23 mouse cellular contexts compared by ENCODE assay signal in genomic region chr14:102731746-102732145, GRCm38 (mm10).
DNase-seq lines count a peak whose midpoint lies in the region; ATAC-seq and TF ChIP-seq lines count a peak whose summit lies in the region.
"Had no signal": no experiment of that assay in that cellular context is flagged by ENCODE, and none has a peak within 500 bp of the region (broad histone marks: within the 10 kb centered on the region; RNA-seq: fewer than 3 reads in every experiment).

No protein-coding gene starts in this region.

- no peak for TF ChIP-seq POLR2A in CH12.LX (IDR thresholded peaks at IDR 0.05; ENCODE audit: low read depth, low read length)

- peak; percentile 82 for TF ChIP-seq EP300 in CH12.LX (IDR thresholded peaks at IDR 0.05; ENCODE audit: low read length)

- H3K9ac ChIP-seq in CH12.LX (ENCODE audit: insufficient read depth, low read depth) (no peak overlapping the region), ES-E14 (ENCODE audit: insufficient read depth, low read depth, low read length, poor library complexity, severe bottlenecking) (no peak overlapping the region)
- H3K9ac ChIP-seq: hindbrain, embryonic 13.5 days; lung, embryonic 14.5 days; neural tube, embryonic 12.5 days; stomach, embryonic 15.5 days had no signal

- no peaks in the 10 kb centered on the region for H3K27me3 ChIP-seq in CH12.LX (replicated peaks)
- H3K27me3 ChIP-seq: hindbrain, embryonic 13.5 days; neural tube, embryonic 12.5 days; stomach, embryonic 15.5 days had no signal

- dilution Hi-C loops in CH12.LX (cut with MboI; ENCODE audit: extremely low pct_ligation_motif_present, extremely low pct_unique_long_range_greater_than_20kb, low sequenced_read_pairs), result no loop called here

- DNase-seq in kidney, adult 11 months, result peak; percentile 74
- no peak for DNase-seq in kidney, postnatal 4 days
- DNase-seq in CH12.LX (ENCODE audit: extremely low read depth) (peak; percentile 61), ES-E14 (ENCODE audit: low read depth, low spot score) (no peak)
- DNase-seq in kidney, postnatal 10 days, result peak; percentile 16
- no peak for DNase-seq in T-cell, adult 2 months (ENCODE audit: low spot score)
- DNase-seq: adrenal gland, postnatal 36 days; cerebellum, adult 9-11 months; gastrocnemius, postnatal 14 days; heart, postnatal 10 days; layer of hippocampus, adult 9-11 months; lung, embryonic 14.5 days; right cerebral cortex, postnatal 14 days; thymus, adult 2 months had no signal

- H3K79me2 ChIP-seq in CH12.LX (replicated peaks; ENCODE audit: control insufficient read depth, extremely low read depth, insufficient read depth, poor library complexity, severe bottlenecking), result no peaks in the 10 kb centered on the region

- in situ Hi-C loops in CH12.LX (cut with MboI; ENCODE audit: low pct_ligation_motif_present, low pct_unique_long_range_greater_than_20kb, low sequenced_read_pairs), result no loop called here
- in situ Hi-C loops in ES-E14 (cut with MboI; ENCODE audit: low sequenced_read_pairs in 2 of 2, unreplicated experiment in 2 of 2), result no loop called here

- TF ChIP-seq CTCF in CH12.LX (conservative IDR thresholded peaks at IDR 0.05 in 1 of 2, IDR thresholded peaks at IDR 0.05 in 1 of 2; ENCODE audit: low read depth in 2 of 2, low read length in 2 of 2), result no peak

- TF ChIP-seq RAD21 in CH12.LX (IDR thresholded peaks at IDR 0.05; ENCODE audit: low read depth, low read length), result no peak

- peaks cover 8 to 34% of the 10 kb centered on the region in 2 experiments for H3K4me1 ChIP-seq in CH12.LX (ENCODE audit: control insufficient read depth in 1 of 2, insufficient read depth in 2 of 2)
- H3K4me1 ChIP-seq in ES-E14 (ENCODE audit: control insufficient read depth in 2 of 2, insufficient read depth in 2 of 2, low read length in 2 of 2, poor library complexity in 1 of 2), result no peaks in the 10 kb centered on the region
- H3K4me1 ChIP-seq: hindbrain, embryonic 13.5 days; neural tube, embryonic 12.5 days; stomach, embryonic 15.5 days had no signal

- no peaks in the 10 kb centered on the region for H3K36me3 ChIP-seq in CH12.LX (replicated peaks in 1 of 2; ENCODE audit: control insufficient read depth in 1 of 2, insufficient read depth in 1 of 2, low read length in 1 of 2)
- H3K36me3 ChIP-seq in ES-E14 (ENCODE audit: control insufficient read depth, insufficient read depth, low read length, poor library complexity, severe bottlenecking), result no peaks in the 10 kb centered on the region
- H3K36me3 ChIP-seq: hindbrain, embryonic 13.5 days; neural tube, embryonic 12.5 days; stomach, embryonic 15.5 days had no signal

- no peak for ATAC-seq in frontal cortex, adult (ENCODE audit: low TSS enrichment)
- ATAC-seq: activated CD4-positive, CD25-positive, alpha-beta regulatory T cell, adult 4 months; intestine, embryonic 16.5 days had no signal

- H3K27ac ChIP-seq in CH12.LX (ENCODE audit: insufficient read depth, low read depth) (peak overlapping the region; percentile 31; the same call in 1 of the 2 replicates), ES-E14 (ENCODE audit: insufficient read depth, low read depth, low read length, poor library complexity, severe bottlenecking) (peak overlapping the region; percentile 47; the same call in 1 of the 2 replicates)
- H3K27ac ChIP-seq: hindbrain, embryonic 13.5 days; macrophage; neural tube, embryonic 12.5 days; stomach, embryonic 15.5 days had no signal

- H3K4me3 ChIP-seq in CH12.LX (replicated peaks in 1 of 3; ENCODE audit: low read depth in 2 of 3, low read length in 2 of 3, poor library complexity in 1 of 3), result no peak overlapping the region
- H3K4me3 ChIP-seq in ES-E14 (ENCODE audit: insufficient read depth in 1 of 2, low read depth in 1 of 2, low read length in 2 of 2, poor library complexity in 1 of 2, severe bottlenecking in 1 of 2), result no peak overlapping the region
- H3K4me3 ChIP-seq: erythroblast, embryonic 14.5 days; hindbrain, embryonic 13.5 days; neural tube, embryonic 12.5 days; stomach, embryonic 15.5 days had no signal

- H3K4me2 ChIP-seq in CH12.LX (ENCODE audit: insufficient read depth, low read depth, poor library complexity, severe bottlenecking), result no peak overlapping the region; the same call in 1 of the 2 replicates
- H3K4me2 ChIP-seq: hindbrain, embryonic 13.5 days; lung, embryonic 14.5 days; midbrain, embryonic 11.5 days; neural tube, embryonic 12.5 days; stomach, embryonic 15.5 days had no signal

- H3K9me3 ChIP-seq in CH12.LX (replicated peaks; ENCODE audit: low read length) (no peaks in the 10 kb centered on the region), ES-E14 (ENCODE audit: control insufficient read depth, insufficient read depth, low read depth, low read length) (no peaks in the 10 kb centered on the region)
- H3K9me3 ChIP-seq: hindbrain, embryonic 13.5 days; neural tube, embryonic 12.5 days; stomach, embryonic 15.5 days had no signal

TF ChIP-seq in CH12.LX, 34 proteins besides CTCF, POLR2A, EP300 and RAD21 (continues in another document):
- TF ChIP-seq MYC (IDR thresholded peaks at IDR 0.05; ENCODE audit: low read depth, low read length) (0 out of 2 replicates have a peak, but pooled peaks have one; percentile 19), SMC3 (IDR thresholded peaks at IDR 0.05; ENCODE audit: low read depth, low read length) (no peak), ZMIZ1 (IDR thresholded peaks at IDR 0.05; ENCODE audit: low read depth, low read length) (no peak), POLR2AphosphoS2 (IDR thresholded peaks at IDR 0.05; ENCODE audit: low read depth, low read length) (no peak), JUN (IDR thresholded peaks at IDR 0.05; ENCODE audit: insufficient read depth, low read depth, low read length) (no peak), KAT2A (IDR thresholded peaks at IDR 0.05; ENCODE audit: insufficient replicate concordance, low read length) (no peak), ETS1 (conservative IDR thresholded peaks at IDR 0.05; ENCODE audit: low read depth, low read length) (peak; percentile 51), USF1 (IDR thresholded peaks at IDR 0.05; ENCODE audit: low read depth, low read length) (no peak), MAFK (IDR thresholded peaks at IDR 0.05; ENCODE audit: insufficient replicate concordance, low read length) (no peak), IRF4 (IDR thresholded peaks at IDR 0.05; ENCODE audit: low read depth, low read length) (peak; percentile 69), USF2 (conservative IDR thresholded peaks at IDR 0.05; ENCODE audit: low read depth, low read length) (no peak), CHD2 (IDR thresholded peaks at IDR 0.05; ENCODE audit: low read length) (no peak), JUND (conservative IDR thresholded peaks at IDR 0.05; ENCODE audit: low read depth, low read length) (no peak; the same call in 1 of the 2 replicates), HCFC1 (IDR thresholded peaks at IDR 0.05; ENCODE audit: low read depth, low read length) (no peak), RCOR1 (conservative IDR thresholded peaks at IDR 0.05; ENCODE audit: low read depth, low read length) (peak; percentile 62; the same call in 1 of the 2 replicates), CHD1 (IDR thresholded peaks at IDR 0.05; ENCODE audit: low read depth, low read length) (peak; percentile 99), NRF1 (IDR thresholded peaks at IDR 0.05; ENCODE audit: low read depth, low read length) (no peak), ZKSCAN1 (IDR thresholded peaks at IDR 0.05; ENCODE audit: borderline replicate concordance, low read depth, low read length) (no peak), UBTF (IDR thresholded peaks at IDR 0.05; ENCODE audit: low read depth, low read length) (no peak), MAZ (IDR thresholded peaks at IDR 0.05; ENCODE audit: low read depth, low read length) (no peak), NELFE (IDR thresholded peaks at IDR 0.05; ENCODE audit: low read depth, low read length) (no peak), PAX5 (IDR thresholded peaks at IDR 0.05; ENCODE audit: low read length) (no peak)

TF ChIP-seq in ES-E14, 5 proteins besides CTCF, POLR2A, EP300 and RAD21:
- TF ChIP-seq MAFK (IDR thresholded peaks at IDR 0.05; ENCODE audit: insufficient read depth, low read depth, low read length) (no peak), HCFC1 (IDR thresholded peaks at IDR 0.05; ENCODE audit: borderline replicate concordance, insufficient read depth, low read length) (no peak), ZC3H11A (IDR thresholded peaks at IDR 0.05; ENCODE audit: borderline replicate concordance, low read depth, low read length) (no peak), ZNF384 (IDR thresholded peaks at IDR 0.05; ENCODE audit: low read depth, low read length) (0 out of 2 replicates have a peak, but pooled peaks have one; percentile 44)

Comparison
In these comparisons a context has a peak if more than half of its experiments do, and no peak if none do; other contexts are left out.
1. DNase-seq: peak in kidney, adult 11 months (single experiment), CH12.LX (single experiment) and kidney, postnatal 10 days (single experiment); none in kidney, postnatal 4 days (0 of 2), ES-E14 (single experiment) and T-cell, adult 2 months (single experiment).